Comparison of ENCODE assay signal across 19 mouse cellular contexts in genomic region chr6:72190120-72190519, GRCm38 (mm10). TPM values are rescaled to one million over a fixed set of nuclear protein-coding genes. Genes with fewer than 3 reads are reported as not detected.
DNase-seq lines count a peak whose midpoint lies in the region; ATAC-seq lines count a peak whose summit lies in the region.
"Had no signal": no experiment of that assay in that cellular context is flagged by ENCODE, and none has a peak within 500 bp of the region (broad histone marks: within the 10 kb centered on the region; RNA-seq: fewer than 3 reads in every experiment).

No protein-coding gene starts in this region.

- peaks cover 11% of the 10 kb centered on the region; the same call in 1 of the 2 replicates for H3K27me3 ChIP-seq in embryonic facial prominence, embryonic 13.5 days
- H3K27me3 ChIP-seq in embryonic facial prominence, embryonic 10.5 days (replicated peaks; ENCODE audit: low read depth, poor library complexity, severe bottlenecking): peaks cover 55% of the 10 kb centered on the region

- H3K9me3 ChIP-seq in embryonic facial prominence, embryonic 13.5 days: no peaks in the 10 kb centered on the region
- no peaks in the 10 kb centered on the region for H3K9me3 ChIP-seq in embryonic facial prominence, embryonic 10.5 days
- H3K9me3 ChIP-seq: forebrain, embryonic 13.5 days; kidney, embryonic 15.5 days; midbrain, embryonic 12.5 days had no signal

- DNase-seq in embryonic facial prominence, embryonic 10.5 days (ENCODE audit: low spot score): no peak
- peak; percentile 14 for DNase-seq in thymus, postnatal 14 days
- DNase-seq in thymus, postnatal 10 days (ENCODE audit: low spot score in 2 of 2): no peak
- peak; percentile 52 for DNase-seq in induced T-regulatory cell, adult 2 months (ENCODE audit: low read depth)
- no peak for DNase-seq in right cerebral cortex, postnatal 14 days
- DNase-seq in urinary bladder, adult 18-20 months (ENCODE audit: low spot score in 2 of 2): no peak
- no peak for DNase-seq in left cerebral cortex, postnatal 36 days (ENCODE audit: low spot score in 2 of 2)
- DNase-seq: adrenal gland, postnatal 10 days; cerebellum, adult 8-10 months; gastrocnemius, postnatal 36 days had no signal

- H3K4me3 ChIP-seq in embryonic facial prominence, embryonic 13.5 days: no peak overlapping the region
- no peak overlapping the region for H3K4me3 ChIP-seq in embryonic facial prominence, embryonic 10.5 days
- H3K4me3 ChIP-seq: erythroblast, embryonic 14.5 days; midbrain, embryonic 12.5 days had no signal

- peaks cover 40% of the 10 kb centered on the region for H3K4me1 ChIP-seq in embryonic facial prominence, embryonic 13.5 days
- peaks cover 42% of the 10 kb centered on the region for H3K4me1 ChIP-seq in embryonic facial prominence, embryonic 10.5 days

- no peak overlapping the region for H3K27ac ChIP-seq in embryonic facial prominence, embryonic 13.5 days
- no peak overlapping the region for H3K27ac ChIP-seq in embryonic facial prominence, embryonic 10.5 days (replicated peaks)
- H3K27ac ChIP-seq: forebrain, embryonic 13.5 days; midbrain, embryonic 12.5 days had no signal

- ATAC-seq in embryonic facial prominence, embryonic 13.5 days (ENCODE audit: insufficient number of reproducible peaks, insufficient read depth, low FRiP score, low TSS enrichment, low read depth): no peak
- ATAC-seq: forebrain, embryonic 13.5 days; hindbrain, embryonic 16.5 days had no signal

- H3K9ac ChIP-seq in embryonic facial prominence, embryonic 13.5 days: no peak overlapping the region
- H3K9ac ChIP-seq: kidney, embryonic 15.5 days; midbrain, embryonic 12.5 days had no signal

- peak overlapping the region; percentile 61; the same call in 1 of the 2 replicates for H3K4me2 ChIP-seq in embryonic facial prominence, embryonic 13.5 days

- WGBS in embryonic facial prominence, embryonic 13.5 days: 23% methylated on average over 6 of the region's 6 CpGs
- WGBS in embryonic facial prominence, embryonic 10.5 days: 27% methylated on average over 6 of the region's 6 CpGs

- H3K36me3 ChIP-seq in embryonic facial prominence, embryonic 13.5 days: no peaks in the 10 kb centered on the region
- H3K36me3 ChIP-seq in embryonic facial prominence, embryonic 10.5 days (replicated peaks): no peaks in the 10 kb centered on the region
- H3K36me3 ChIP-seq: hindbrain, embryonic 10.5 days; kidney, embryonic 15.5 days; midbrain, embryonic 12.5 days had no signal

- intact Hi-C loops in left cerebral cortex, postnatal 36 days (cut with DNase I): no loop called here

RNA-seq across cellular contexts. Expression of gene Atoh8, which starts 45.3 kb away (rescaled TPM):
- polyA plus RNA-seq in embryonic facial prominence, embryonic 13.5 days (2015; fragmentation: Nextera tagmentation; extraction: Ambion mirVana): 17.6 and 19.8 TPM in 2 replicates
- 17.7 and 21.4 TPM in 2 replicates for polyA plus RNA-seq in embryonic facial prominence, embryonic 10.5 days (2016; fragmentation: Nextera tagmentation; extraction: Ambion mirVana)
- 1 to 10 TPM; 1.1 to 1.8 TPM for total RNA-seq in left cerebral cortex, postnatal 36 days (2021)
- total RNA-seq: MEL; monocyte, adult 5-6 weeks had no signal
- polyA plus RNA-seq: erythroblast, embryonic 14.5 days had no signal

Comparison
In these comparisons a context has a peak if more than half of its experiments do, and no peak if none do; other contexts are left out.
1. DNase-seq: peak in thymus, postnatal 14 days (single experiment) and induced T-regulatory cell, adult 2 months (single experiment); none in embryonic facial prominence, embryonic 10.5 days (single experiment), thymus, postnatal 10 days (0 of 2), right cerebral cortex, postnatal 14 days (single experiment), urinary bladder, adult 18-20 months (0 of 2) and left cerebral cortex, postnatal 36 days (0 of 2).